Mouse (Mus musculus) neural tube, embryonic 14.5 days (tissue): Measurements from ENCODE around the gene Mcub. TPM values are rescaled to one million over a fixed set of nuclear protein-coding genes. Genes with fewer than 3 reads are reported as not detected.

Experiments
- ATAC-seq: fragments of 200-750 bp; cut with Nextera tagmentation; 2 replicates; pipeline ENCODE4 v1.8.0; 2017; ENCODE audit warnings: low read depth, mild to moderate bottlenecking, moderate TSS enrichment, moderate library complexity
- H3K27ac ChIP-seq: fragments of 300-500 bp; sonication (generic); 2 replicates; pipeline ENCODE4 v1.5.1; 2014; ENCODE audit warnings: low read depth, mild to moderate bottlenecking, control low read depth, low read length, moderate library complexity, mixed read lengths
- H3K27me3 ChIP-seq: fragments of 300-500 bp; sonication (generic); 2 replicates; pipeline ENCODE4 v1.6.1; 2014; ENCODE audit warnings: low read length; ENCODE audit not compliant: control insufficient read depth, insufficient read depth
- H3K36me3 ChIP-seq: fragments of 300-500 bp; sonication (generic); 2 replicates; pipeline ENCODE4 v1.6.1; 2014; ENCODE audit warnings: low read length, mixed read lengths; ENCODE audit not compliant: control insufficient read depth, insufficient read depth
- H3K4me1 ChIP-seq: fragments of 300-500 bp; sonication (generic); 2 replicates; pipeline ENCODE4 v1.6.1; 2014; ENCODE audit warnings: low read length; ENCODE audit not compliant: control insufficient read depth, insufficient read depth
- H3K4me2 ChIP-seq: fragments of 300-500 bp; sonication (generic); 2 replicates; pipeline ENCODE4 v1.6.1; 2014; ENCODE audit warnings: mild to moderate bottlenecking, low read depth, low read length, control low read depth
- H3K4me3 ChIP-seq: fragments of 300-500 bp; sonication (generic); 2 replicates; pipeline ENCODE4 v1.5.1; 2014; ENCODE audit warnings: low read depth, low read length, control low read depth, mixed read lengths
- H3K9ac ChIP-seq: fragments of 300-500 bp; sonication (generic); replicated peaks from 2 replicates; pipeline ENCODE4 v1.6.1; 2014; ENCODE audit warnings: low read depth, mild to moderate bottlenecking, control low read depth, low read length, mixed read lengths
- H3K9me3 ChIP-seq: fragments of 300-500 bp; sonication (generic); 2 replicates; pipeline ENCODE4 v1.6.1; 2016; ENCODE audit warnings: low read length; ENCODE audit not compliant: control insufficient read depth
- WGBS: fragments of 180-500 bp; shearing (Covaris S2); extraction: QIAGEN DNeasy Blood & Tissue Kit; methylation state at CpG from one replicate; pipeline ENCODE4 v1.1.7; 2014; 5-methylcytosine and 5-hydroxymethylcytosine counted together
- polyA plus RNA-seq: library from polyadenylated mRNA; unstranded; fragments of >200 nt; fragmentation: Nextera tagmentation; extraction: Ambion mirVana; gene quantifications from 2 replicates; pipeline ENCODE4 v1.2.1, GENCODE M21; 2014

Gene Mcub
- polyA plus RNA-seq, 1 experiment from 2014 or later, result 8.0 TPM

DNA sequence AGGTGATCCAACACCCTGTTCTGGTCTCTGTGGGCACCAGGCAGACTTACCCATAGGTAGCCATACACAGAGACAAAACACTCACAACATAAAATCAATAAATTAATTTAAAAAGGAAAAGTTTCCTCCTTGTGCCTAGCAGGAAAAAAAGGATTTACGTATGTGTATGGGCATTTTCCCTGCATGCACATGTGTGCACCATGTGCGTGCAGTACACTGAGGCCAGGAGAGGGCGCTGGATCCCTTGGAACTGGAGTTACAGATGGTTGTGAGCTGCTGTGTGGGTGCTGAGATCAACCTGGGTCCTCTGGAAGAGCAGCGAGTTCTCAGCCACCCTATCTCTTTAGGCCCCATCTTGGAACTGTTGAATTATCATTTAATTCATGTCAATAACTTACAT lies 15.3 kb upstream of the Mcub start:
- 91% methylated on average over 4 of the region's 4 CpGs for WGBS
- ATAC-seq, result no peak

DNA sequence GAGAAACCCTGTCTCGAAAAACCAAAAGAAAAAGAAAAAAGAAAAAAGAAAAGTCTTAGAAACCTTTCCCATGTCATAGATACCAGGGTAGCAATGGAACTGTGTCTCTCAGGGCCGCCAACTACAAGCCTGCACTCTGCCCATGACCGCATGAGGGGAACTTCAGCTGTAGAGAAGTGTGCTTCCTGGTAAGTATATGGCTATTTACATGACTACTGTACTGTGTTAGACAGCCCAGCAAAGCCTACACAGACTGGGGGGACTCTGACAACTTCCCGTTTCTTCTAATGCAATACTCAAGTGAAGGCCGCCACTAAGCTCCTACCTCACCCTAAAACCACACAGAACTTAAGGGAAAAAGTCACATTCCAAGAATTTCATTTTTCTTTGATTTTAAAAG lies 14.8 kb upstream of the Mcub start:
- H3K27ac ChIP-seq, result no peak overlapping the region
- no peak overlapping the region for H3K4me2 ChIP-seq
- H3K36me3 ChIP-seq, result peaks cover 47% of the 10 kb centered on the region
- no peaks in the 10 kb centered on the region for H3K27me3 ChIP-seq
- 95% methylated on average over 5 of the region's 5 CpGs for WGBS
- ATAC-seq, result no peak
- H3K9ac ChIP-seq, result no peak overlapping the region
- no peak overlapping the region for H3K4me3 ChIP-seq
- no peaks in the 10 kb centered on the region for H3K9me3 ChIP-seq
- no peaks in the 10 kb centered on the region for H3K4me1 ChIP-seq

More for the DNA sequence above, 15.3 kb upstream of the Mcub start:
- Histone ChIP-seq H3K27me3 (no peaks in the 10 kb centered on the region), H3K9me3 (no peaks in the 10 kb centered on the region), H3K9ac (no peak overlapping the region), H3K36me3 (peaks cover 53% of the 10 kb centered on the region), H3K4me2 (no peak overlapping the region), H3K4me3 (no peak overlapping the region), H3K4me1 (no peaks in the 10 kb centered on the region), H3K27ac (no peak overlapping the region)

DNA sequence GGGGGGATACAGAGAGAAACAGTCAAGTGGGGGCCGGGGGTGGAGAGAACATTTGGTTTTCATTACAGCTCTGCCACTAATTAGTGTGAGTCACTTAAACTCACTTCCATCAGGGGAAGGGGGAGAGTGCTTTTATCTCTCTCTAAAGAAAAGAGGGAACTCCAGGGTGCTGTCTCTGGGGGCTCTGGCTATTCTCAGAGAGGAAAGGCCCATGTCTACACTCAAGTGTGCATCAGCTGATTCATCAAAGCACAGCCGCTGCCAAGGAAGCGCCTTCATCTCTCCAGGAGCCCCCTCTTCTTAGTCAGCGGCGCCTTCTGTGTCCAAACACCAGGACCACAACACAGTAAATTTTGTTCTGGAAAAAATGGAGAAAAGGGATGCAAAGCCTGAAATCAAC lies 12.3 kb upstream of the Mcub start:
- no peak overlapping the region for H3K4me3 ChIP-seq
- H3K4me2 ChIP-seq, result no peak overlapping the region
- no peak overlapping the region for H3K9ac ChIP-seq
- no peaks in the 10 kb centered on the region for H3K27me3 ChIP-seq
- peaks cover 23% of the 10 kb centered on the region for H3K36me3 ChIP-seq
- ATAC-seq, result no peak
- no peaks in the 10 kb centered on the region for H3K4me1 ChIP-seq
- 66% methylated on average over 5 of the region's 5 CpGs for WGBS
- H3K9me3 ChIP-seq, result no peaks in the 10 kb centered on the region
- no peak overlapping the region for H3K27ac ChIP-seq

DNA sequence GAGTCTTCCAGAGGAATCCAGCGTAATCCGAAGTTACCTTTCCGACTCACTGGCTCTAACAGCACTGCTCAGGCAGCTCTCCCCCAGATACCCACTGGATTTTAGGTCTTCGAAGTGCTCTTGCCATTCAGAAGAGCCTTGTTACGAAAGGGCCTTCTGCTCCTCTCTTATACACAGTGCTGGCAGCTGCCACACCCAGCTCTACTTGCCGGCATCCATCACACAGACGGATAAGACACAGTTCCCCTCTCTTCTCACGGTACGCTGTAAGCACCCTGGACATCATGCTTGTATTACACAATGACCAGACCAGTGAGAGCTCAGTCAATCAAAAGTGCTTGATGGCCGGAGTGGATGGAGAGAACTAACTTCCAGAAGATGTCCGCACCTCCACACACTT lies 11.8 kb upstream of the Mcub start:
- H3K4me2 ChIP-seq, result no peak overlapping the region
- no peaks in the 10 kb centered on the region for H3K9me3 ChIP-seq
- H3K36me3 ChIP-seq, result peaks cover 19% of the 10 kb centered on the region
- no peak for ATAC-seq
- H3K4me1 ChIP-seq, result no peaks in the 10 kb centered on the region
- H3K27me3 ChIP-seq, result no peaks in the 10 kb centered on the region
- H3K4me3 ChIP-seq, result no peak overlapping the region
- no peak overlapping the region for H3K9ac ChIP-seq
- no peak overlapping the region for H3K27ac ChIP-seq
- WGBS, result 92% methylated on average over 11 of the region's 11 CpGs

DNA sequence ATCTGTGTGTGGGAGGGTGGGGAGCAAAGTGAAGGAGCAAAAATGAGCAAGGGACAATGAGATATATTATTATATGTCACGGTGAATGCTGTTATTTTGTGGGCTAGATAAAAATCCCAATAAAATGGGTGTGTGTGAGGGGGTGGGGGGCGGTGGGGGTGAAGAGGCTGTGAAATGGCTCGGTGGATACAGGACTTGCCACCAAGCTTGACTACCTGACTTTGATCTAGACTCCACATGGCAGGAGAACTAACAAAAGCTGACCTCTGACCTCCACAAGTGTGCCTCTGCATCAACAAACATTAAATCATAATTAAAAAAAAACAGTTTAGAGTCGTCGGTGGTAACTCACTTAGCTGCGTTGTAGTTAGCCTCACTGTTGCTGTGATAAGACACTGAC lies 9.5 kb upstream of the Mcub start:
- ATAC-seq, result peak; percentile 50; the same call in 1 of the 2 replicates
- H3K9me3 ChIP-seq, result no peaks in the 10 kb centered on the region
- H3K27ac ChIP-seq, result no peak overlapping the region
- no peaks in the 10 kb centered on the region for H3K27me3 ChIP-seq
- no peaks in the 10 kb centered on the region for H3K4me1 ChIP-seq
- H3K4me2 ChIP-seq, result no peak overlapping the region
- peaks cover 12% of the 10 kb centered on the region for H3K36me3 ChIP-seq
- H3K4me3 ChIP-seq, result no peak overlapping the region
- WGBS, result 62% methylated on average over 6 of the region's 6 CpGs
- no peak overlapping the region for H3K9ac ChIP-seq

DNA sequence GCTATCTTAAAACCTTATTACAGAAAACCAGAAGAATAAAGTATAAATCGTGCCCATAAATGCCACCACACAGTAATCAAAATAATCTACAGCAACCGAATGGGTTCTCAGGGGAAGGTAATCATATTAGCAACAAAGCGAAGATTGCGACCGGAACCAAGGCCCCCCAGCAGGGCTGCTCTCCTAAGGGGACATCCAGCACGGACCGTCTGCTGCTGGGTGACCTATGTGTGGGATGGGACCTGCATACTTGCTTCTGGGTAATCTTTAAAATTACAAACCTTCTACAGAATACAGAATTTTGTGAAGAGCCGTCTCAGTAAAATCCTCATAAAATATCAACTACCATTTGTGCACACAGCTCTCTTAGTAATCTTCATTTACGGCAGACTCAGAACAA lies 8.7 kb upstream of the Mcub start:
- WGBS, result 57% methylated on average over 9 of the region's 9 CpGs
- H3K27me3 ChIP-seq, result no peaks in the 10 kb centered on the region
- no peak overlapping the region for H3K4me2 ChIP-seq
- H3K9me3 ChIP-seq, result no peaks in the 10 kb centered on the region
- H3K9ac ChIP-seq, result no peak overlapping the region
- H3K4me3 ChIP-seq, result no peak overlapping the region
- peaks cover 8% of the 10 kb centered on the region for H3K36me3 ChIP-seq
- H3K27ac ChIP-seq, result no peak overlapping the region
- H3K4me1 ChIP-seq, result no peaks in the 10 kb centered on the region
- ATAC-seq, result no peak

DNA sequence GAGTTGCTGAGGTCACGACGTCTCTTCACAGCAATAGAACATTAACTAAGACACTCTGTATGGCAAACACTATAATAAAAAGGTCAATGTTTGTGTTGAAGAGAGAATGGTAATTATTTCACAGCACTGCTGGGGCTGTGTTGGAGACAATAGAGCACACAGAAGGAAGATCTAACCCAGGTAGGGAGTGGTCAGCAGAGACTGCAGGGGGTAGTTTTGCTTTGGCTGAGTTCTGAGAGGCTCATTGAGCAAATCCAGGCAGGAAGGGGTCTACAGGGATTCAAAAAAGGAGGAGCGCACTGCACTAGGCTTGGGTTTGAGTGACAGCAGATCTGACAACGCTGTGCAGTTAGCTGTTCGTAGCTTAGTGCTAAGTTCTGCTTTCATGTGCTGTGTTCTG lies 6.3 kb upstream of the Mcub start:
- Histone ChIP-seq H3K9me3 (no peaks in the 10 kb centered on the region), H3K4me2 (no peak overlapping the region), H3K4me3 (no peak overlapping the region), H3K27me3 (no peaks in the 10 kb centered on the region), H3K36me3 (no peaks in the 10 kb centered on the region), H3K27ac (no peak overlapping the region), H3K9ac (no peak overlapping the region), H3K4me1 (no peaks in the 10 kb centered on the region)
- no peak for ATAC-seq
- 90% methylated on average over 5 of the region's 5 CpGs for WGBS

DNA sequence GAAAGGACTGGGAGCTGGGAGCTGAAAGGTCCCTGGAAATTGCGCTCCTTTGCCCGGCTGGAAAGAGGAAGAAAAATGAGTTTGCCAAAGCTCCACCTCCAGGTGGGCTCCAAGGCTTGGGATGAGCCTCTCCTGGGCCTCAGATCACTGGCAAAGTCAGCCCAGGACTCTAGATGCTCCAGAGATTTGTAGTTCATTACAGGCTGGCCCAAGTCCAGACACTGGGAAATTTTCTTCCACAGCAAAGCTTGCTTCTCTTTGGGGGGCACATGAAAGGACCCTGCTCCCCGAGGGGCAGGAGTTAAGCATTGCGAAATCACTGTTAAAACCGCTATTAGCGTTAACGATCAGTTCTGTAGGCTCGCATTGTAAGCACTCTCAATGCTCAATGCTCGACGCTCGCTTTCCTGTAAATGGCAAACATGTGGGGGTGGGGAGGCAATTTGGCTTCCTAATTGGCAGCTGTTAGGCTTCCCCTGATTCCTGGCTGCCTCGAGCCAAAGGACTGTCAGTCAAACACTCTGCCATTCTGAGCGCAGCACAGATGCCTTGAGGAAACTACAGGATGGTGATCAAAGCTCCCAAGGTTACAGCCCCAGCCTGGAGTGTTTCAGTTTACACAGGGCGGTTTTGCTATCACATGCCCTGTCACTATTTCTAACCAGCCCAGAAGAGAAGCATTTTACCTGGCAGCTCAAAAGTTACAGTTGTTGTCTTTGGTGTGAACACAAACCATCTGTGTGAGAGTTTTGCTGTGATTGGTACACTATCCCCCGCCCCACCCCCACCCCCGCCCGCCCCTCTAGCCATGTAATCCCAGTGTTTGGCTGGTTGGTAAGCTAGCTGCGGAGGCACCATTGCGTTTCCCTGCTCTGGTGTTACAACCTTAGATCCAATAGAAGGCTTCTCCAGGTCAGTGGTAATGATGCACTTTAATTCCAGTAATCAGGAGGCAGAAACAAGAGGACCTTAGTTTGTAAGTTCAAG lies 816 bp upstream of the Mcub start:
- Histone ChIP-seq H3K9me3 (no peaks in the 10 kb centered on the region), H3K4me3 (0 out of 2 replicates have a peak overlapping the region, but pooled peaks have one; percentile 6), H3K4me2 (peak overlapping the region; percentile 99), H3K9ac (no peak overlapping the region), H3K27ac (no peak overlapping the region), H3K4me1 (peaks cover 9% of the 10 kb centered on the region), H3K27me3 (no peaks in the 10 kb centered on the region; the same call in 1 of the 2 replicates), H3K36me3 (no peaks in the 10 kb centered on the region)
- 14% methylated on average over 19 of the region's 19 CpGs for WGBS
- ATAC-seq, result peak; percentile 85

DNA sequence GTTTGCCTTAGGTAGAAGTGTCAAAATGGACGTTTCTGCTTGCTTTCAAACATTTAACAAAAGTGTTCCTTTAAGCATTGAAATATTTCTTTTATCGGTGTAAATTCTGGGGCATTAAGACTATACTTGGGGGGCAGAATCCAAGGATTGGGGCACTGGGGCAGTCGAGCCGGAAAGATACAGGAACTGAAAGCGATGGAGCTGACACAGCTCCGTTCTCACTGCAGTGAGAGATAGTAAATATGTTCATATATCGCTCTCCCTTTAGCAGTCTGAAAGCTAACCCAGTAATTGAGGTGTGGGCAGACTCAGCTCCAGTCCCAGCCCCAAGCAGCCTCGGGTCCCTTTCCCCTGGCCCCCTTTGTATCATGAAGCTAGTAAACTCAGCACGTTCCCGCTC lies 975 bp downstream of the Mcub start:
- peaks cover 9% of the 10 kb centered on the region for H3K4me1 ChIP-seq
- WGBS, result 34% methylated on average over 10 of the region's 10 CpGs
- H3K9me3 ChIP-seq, result no peaks in the 10 kb centered on the region
- H3K27ac ChIP-seq, result no peak overlapping the region
- H3K4me3 ChIP-seq, result peak overlapping the region; percentile 45; the same call in 1 of the 2 replicates
- H3K36me3 ChIP-seq, result no peaks in the 10 kb centered on the region
- H3K9ac ChIP-seq, result no peak overlapping the region; the same call in 1 of the 2 replicates
- no peaks in the 10 kb centered on the region; the same call in 1 of the 2 replicates for H3K27me3 ChIP-seq
- ATAC-seq, result peak; percentile 16; the same call in 1 of the 2 replicates
- peak overlapping the region; percentile 99 for H3K4me2 ChIP-seq
